Mouse (Mus musculus): ENCODE measurements around the gene Prl.
"Not testable (repeated sequence)": the region's sequence is repeated elsewhere in the genome, so short reads cannot be mapped to it uniquely, and the experiment has no call there.

The Prl gene

DNA sequence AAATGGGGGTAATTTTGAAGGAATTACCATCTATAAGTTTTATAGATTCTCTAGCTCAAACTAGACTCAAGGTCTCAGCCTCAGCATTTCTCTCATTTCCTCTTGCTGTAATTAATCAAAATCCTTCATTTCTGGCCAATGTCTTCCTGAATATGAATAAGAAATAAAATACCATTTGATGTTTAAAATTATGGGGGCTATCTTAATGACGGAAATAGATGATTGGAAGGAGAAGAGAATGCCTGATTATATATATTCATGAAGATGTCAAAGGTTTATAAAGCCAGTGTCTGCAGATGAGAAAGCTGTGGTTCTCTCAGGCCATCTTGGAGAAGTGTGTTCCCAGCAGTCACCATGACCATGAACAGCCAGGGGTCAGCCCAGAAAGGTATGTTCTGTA is at the start of gene Prl:
Gene Prl (plus strand): TSS at position 301 of the 400 bp plus-strand sequence.
- DNase-seq (ENCODE audit: low spot score), result no peak

DNA sequence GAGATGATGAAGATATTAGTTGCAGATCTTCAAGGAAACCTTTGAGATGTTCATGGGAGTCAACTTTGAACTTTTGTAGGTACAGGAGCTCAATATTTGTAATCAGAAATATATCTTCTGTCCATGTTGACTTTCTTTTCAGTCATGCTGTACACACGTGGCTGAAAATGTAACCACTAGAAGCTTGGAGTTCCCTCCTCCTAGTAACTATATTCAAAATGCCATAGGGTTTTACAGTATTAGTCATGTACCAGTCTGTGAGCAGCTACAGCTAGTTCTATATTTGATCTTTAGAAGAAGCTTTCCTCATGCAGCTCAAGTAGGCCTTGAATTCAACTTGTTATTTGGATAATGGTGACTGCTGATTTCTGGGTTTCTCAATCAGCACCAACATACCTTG is 30.8 kb upstream of the Prl start:
- DNase-seq (ENCODE audit: low spot score), result no peak

DNA sequence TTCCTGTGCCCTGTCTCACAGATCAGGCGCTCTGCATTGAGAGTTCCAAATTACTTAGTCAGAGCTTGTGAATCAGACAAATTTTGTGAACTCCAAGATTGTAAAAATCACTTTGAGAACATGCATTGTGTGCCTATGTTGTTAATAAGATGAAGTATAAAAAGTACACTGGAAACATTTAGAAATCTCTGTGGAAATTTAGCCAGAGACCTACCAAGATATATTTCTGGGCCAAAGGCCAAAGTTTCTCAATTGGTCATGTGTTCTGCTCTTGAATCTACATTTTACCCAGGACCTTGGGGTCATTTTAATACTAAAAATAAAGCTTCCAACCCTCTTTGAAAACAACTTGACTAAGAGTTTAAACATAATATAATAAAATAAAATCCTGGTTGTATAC is 30.0 kb upstream of the Prl start:
- no peak for DNase-seq (ENCODE audit: low spot score)

DNA sequence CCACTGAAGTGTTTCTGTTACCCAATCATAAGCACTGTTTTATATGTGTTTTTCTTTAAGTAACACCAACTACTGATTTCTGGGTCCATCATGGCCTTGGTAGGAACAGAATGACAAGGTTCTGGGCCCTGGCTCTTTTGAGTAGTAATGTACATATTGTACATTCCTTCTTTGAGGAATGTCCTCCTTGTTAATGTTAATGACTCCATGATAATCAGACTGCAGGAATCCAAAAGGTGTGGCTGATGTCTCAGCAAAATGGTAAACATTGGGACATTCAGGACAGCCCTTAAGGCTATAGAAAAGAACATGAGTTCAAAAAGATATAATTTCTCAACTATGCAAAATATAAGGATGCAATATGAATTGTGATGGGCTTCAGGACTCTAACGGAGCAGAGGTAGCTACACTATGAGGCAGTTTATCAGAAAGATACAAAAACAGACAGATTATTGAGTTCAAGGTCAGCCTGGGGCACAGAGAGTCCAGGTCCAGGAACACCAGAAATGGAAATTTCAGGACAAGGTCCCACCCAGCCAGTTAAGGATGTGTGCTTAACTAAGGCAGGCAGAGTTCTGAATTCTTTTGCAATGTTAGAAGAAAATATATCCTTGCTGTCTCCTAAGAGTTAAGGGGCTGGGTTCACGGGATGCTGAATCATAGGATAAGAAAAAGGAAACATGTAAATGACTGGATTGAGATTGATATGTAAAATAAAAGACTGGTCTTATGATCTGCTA is 28.7 kb upstream of the Prl start:
- DNase-seq (ENCODE audit: low spot score), result no peak

DNA sequence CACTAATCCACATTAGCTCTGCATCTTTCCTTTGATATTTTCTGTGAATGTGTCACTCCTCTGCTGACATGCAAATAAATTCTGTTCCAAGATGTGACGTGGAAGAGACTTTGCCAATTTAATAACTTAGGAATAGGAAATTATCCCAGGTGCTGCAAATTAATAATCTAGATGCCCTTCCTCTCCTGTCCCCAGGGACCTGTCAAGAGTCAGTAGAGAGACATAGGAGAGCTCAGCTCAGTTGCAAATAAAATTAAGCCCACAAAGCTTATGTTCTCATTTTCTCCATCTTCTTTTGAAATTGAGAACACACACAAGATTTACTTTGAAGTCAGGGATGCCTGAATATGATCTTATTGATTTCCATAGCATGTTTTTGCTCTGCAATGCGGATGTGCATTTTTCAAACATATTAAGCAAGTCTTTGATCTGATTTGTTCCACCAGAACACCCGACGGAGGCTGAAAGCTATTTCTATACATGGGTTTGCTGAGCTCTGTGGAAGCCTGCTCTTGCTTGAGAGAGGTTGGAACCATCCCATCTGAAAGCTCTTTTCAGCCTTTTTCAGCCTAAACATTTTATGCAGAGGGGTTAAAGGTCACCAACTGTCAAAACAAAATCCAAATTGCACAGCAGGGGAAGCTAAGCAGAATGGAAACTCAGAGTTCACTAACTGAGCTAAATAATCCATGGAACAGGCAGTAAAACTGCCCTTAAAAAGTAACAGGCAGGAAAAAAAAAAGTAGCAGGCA is 26.1 kb upstream of the Prl start:
- no peak for DNase-seq (ENCODE audit: low spot score)

DNA sequence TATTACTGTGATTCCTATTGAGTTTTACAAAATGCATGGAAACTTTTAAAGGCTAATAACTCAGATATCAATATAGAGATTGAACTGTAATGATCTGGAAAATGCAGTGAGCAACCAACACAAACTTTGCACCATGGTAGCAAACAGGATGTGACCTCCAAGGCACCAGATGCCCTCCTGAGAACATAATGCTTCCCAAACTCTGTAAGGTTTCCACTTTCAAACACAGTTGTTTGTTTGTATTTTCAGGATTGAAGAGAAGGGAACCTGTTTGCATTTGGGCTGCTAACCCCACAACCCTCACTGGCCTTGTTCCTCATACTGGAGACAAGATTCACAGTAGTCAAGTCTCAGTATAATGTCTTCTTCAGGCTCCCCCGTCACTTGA is 25.5 kb upstream of the Prl start:
- no peak for DNase-seq (ENCODE audit: low spot score)

DNA sequence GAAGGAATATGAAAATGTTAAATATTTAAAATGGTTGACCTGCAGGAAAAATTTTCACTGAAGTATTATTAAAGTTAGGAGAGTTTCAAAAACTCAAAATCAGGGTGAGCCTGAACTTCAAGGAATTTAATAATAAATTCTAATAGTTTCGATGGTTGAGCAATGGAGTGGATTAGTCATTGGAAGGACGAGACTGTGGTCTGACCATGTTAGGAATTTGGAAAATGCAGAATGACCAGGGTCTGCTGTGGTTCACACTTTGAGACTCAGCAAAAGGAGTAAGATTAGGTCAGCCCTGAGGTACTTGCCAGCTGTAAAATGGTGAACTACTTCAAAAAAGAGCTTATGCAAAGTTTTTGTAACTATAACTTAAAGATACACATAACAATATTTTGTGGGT is 24.4 kb upstream of the Prl start:
- DNase-seq (ENCODE audit: low spot score), result no peak

DNA sequence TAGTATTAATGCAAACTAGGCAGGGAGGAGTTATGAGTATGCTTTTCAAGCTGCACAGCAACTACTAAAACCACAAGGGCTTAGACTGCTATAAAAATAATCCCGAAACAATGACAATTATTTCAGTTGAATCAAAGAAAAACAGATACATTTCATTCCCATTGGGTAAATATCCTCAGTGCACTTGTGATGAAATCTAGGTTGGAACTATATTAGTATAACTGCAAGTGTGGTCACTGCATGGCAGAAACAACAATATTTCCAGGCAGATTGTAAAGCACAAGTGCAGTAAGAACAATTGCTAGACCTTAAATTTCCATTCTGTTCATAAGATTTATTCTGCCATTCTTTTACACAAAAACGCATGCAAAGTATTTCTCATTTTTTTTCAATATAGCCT is 15.2 kb upstream of the Prl start:
- DNase-seq (ENCODE audit: low spot score), result no peak

DNA sequence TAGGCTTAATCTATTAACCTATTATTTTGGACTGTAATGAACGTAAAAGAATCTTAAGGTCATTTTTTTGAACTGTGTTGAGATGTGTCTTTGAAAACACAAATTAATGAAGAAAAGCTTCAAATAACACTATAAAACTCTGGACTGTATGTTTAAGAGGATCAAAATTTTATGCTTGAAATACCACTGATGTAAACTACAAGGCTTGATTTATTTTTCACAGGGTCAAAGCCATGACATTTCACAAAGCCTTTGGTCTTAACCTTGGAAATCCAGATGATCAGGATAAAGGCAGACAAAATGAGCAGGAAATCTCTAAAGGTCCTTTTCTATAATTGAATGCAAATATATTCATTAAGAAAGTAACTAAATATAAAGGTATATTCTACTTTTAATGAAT is 14.0 kb upstream of the Prl start:
- no peak for DNase-seq (ENCODE audit: low spot score)

DNA sequence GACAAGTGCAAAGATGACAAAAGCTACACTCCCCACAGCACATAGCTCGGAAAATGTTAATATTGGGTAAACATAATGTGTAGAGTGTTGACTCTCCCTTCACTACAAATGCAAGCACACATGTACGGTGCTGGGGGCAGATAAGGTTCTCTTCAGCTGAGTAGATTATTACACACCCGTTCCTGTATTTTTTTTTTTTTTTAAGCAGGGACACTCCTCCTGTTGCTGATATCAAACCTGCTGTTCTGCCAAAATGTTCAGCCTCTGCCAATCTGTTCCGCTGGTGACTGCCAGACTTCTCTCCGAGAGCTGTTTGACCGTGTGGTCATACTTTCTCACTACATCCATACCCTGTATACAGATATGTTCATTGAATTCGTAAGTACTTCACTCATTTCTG is 1.8 kb downstream of the Prl start:
- peak; percentile 6 for DNase-seq (ENCODE audit: low spot score)

DNA sequence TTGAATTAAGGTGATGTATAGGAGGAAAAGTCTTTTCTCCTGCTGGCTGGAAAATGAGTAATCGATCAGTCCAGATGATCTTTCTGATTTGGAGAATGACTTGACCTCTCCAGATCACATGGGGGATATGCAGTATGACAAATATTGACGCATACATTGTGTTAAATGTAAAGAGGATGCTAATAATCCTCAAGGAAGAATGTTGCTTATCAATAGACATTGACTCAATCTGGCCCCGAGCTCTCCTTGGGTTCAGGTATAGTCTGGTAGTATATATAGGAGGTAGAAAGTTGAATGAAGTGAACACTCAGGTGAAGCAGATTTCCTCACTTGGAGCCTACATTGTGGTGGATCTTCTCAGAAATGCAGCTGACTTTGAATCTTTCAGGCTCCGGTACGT is 36.5 kb downstream of the Prl start, which contains the start of gene Prl3d1:
Gene Prl3d1 (plus strand): TSS at position 301 of the 400 bp plus-strand sequence.
- DNase-seq (ENCODE audit: low spot score), result not testable (repeated sequence)
